Mouse (Mus musculus): ENCODE data around the gene Gabarapl2.
A peak's percentile ranks its signal among the peaks of the same experiment; 100 is the strongest.

Gene Gabarapl2

DNA sequence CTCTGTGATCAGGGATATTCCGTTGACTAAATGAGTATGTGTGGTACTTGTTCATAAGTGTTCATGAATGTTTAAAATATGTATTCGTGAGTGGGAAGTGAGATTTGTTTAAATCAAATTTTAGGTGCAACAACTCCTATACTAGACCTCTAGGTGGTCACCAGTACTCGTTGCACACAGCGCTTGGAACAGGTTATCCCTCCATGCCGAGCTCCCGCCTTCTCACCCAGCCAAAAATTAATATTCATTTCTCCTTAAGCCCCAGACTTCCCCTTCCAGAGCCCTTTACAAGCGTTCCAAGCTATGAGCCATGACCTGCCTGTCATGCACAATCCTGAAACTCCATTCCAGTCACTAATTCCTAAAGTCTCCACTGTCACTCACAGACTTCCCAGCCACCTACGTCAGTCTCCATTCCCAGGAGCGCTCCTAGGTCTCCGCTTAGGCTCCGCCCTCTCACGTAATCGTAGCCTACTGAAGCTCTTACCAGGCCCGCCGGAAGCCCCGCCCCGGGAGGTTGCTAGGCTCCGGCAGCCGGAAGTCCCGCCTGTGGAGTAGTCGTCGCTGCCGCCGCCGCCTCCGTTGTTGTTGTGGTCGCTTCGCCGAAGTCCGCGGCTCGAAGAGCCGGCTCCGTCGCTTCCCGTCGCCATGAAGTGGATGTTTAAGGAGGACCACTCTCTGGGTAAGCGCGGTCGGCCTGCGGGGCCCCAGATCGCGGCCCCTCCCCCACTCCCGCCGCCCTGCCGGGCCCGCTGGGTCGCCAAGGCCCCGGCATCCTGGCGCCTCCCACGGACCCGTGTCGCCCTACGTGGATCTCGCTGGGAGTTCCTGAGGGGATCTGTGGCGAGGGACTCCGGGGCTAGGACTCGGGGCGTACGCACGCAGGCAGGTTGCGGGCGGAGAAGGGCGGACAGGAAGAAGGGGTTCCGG, at the start of gene Gabarapl2:
Gabarapl2 (plus strand) TSS at position 533 of the 930 bp plus-strand sequence.
- DNase-seq, result peak; percentile 98

DNA sequence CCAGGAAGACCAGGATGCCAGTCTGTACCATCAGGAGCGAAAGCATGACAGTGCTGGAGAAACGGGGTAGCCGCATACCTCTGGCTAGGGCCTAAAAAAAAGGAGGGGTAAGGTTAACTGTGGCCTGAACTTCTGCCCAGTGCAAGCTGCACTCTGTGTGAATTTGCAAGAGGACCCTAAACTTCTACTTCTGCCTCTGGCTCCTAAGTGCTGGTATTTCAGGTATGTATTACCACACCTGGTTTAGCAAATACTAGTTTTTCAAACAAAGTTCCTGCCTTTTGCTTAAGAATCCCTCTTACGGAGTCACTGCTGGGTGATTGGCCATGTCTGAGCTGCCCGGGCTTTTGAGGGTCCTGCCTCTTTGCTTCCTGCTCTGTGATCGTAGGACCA, 49.6 kb upstream of the Gabarapl2 start:
- DNase-seq, result no peak

DNA sequence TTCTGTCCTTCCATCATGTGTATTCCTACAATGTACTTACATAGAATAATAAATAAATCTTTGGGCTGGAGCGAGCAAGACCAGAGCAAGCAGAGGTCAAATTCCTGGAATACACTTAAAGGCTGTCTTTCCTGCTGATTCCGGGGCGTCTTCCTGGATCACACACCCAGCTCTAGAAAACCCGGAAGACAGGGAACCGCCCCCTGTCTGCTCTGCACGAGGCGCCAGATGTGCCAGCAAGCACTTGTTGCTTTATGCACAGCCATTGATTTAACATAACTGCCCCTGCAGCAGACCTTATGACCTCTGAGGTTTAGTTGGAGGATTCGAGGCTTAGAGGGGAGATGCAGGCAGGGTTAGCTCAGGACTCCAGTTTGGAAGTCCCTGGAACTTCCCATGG, 48.5 kb upstream of the Gabarapl2 start:
- no peak for DNase-seq

DNA sequence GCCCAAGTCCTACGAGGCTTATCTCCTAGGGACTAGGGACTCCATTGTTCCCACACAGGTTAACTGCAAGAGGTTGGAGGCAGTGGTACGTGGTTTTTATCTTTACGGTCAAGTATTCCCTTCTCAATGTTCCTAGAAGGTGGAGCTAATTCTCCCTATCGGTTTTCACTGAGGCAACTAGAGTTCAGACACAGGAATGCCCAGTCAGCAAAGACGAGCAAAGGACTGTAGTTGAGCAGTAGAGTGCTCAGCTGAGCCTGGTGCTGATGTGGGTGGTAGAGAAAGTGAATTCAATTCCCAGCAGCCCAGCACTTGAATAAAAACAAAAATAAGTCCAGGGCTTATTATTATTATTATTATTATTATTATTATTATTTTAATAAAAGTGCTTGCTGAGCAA, 47.9 kb upstream of the Gabarapl2 start:
- no peak for DNase-seq

DNA sequence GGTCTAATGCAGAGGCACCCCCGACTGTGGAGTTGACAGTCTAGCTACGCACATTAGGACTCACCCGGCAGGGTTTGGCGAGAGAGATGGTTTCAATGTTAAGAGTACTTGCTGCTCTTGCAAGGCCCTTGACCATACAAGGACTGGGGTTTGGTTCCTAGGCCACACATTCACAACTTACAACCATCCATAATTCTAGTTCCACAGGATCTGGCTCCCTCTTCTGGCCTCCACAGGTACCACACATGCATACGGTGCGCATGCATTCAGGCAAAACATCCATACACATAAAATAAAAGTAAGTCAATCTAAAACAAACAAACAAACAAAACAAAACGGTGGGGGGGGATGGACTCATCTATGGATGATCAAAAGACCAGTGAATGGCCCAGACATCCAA, 45.5 kb upstream of the Gabarapl2 start:
- no peak for DNase-seq

DNA sequence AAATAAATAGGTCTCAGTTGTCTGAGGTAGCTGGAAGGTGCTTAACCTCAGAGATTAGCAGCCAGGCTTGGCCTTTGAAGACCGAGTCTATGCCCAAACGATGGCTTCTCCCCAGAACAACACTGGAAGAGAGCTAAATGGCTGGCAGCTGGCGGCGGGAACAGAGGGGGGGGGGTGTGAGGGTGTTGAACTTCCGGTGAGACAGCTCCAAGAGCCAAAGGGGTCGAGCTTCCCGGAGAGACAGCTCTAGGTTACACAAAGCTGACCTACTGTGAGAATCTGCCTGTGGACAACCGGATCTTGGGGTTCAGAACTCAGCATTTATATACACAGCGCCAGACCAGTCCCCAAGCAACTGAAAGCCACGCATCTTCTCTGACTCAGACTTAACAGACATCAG, 41.9 kb upstream of the Gabarapl2 start:
- no peak for DNase-seq

DNA sequence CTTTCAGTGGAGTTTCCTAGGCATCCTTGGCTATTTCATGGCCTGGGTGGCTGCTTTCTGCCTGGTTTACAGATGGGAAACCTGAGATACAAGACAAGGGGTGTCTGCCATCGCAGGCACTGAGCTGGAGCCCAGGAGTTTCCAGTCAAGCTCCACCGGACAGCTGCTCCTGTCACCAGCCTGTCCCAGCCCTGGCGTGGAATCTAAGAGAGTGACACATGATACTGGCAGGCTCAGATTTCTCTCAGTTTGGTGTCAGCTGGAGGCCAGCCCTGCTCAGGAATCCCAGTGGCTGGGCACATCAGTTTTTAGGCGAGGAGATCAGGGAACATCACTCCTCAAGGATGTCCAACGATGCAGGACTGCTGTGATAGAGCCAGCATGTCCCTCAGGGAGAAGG, 38.4 kb upstream of the Gabarapl2 start:
- no peak for DNase-seq

DNA sequence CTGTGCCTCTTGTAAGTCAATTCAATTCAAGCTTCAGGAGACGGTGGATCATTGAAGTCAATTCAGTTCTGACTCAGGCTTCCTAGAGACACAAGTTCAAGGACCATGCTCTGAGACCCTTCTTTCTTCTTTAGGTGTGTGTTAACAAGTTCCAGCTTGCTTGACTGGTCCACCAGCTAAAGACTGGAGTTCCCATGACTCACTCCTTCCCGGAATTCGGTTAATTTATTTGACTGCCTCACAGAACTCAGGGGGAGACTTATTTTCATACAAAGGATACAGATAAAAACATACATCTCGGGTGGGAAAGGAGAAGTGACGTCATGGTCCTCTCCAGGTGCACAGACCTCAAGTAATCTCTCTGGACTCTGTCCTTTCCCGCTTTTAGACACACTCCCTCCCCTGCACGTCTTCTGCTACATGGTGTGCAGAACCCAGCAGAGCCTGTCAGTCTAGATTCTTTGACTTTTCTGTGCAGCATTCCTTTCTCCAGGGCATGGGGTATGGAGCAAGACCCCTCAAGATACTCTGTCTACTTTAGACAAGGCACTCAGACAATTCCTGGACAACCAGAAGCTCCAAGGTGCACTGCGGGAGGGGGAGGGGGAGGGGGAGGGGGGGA, 34.9 kb upstream of the Gabarapl2 start:
- no peak for DNase-seq

DNA sequence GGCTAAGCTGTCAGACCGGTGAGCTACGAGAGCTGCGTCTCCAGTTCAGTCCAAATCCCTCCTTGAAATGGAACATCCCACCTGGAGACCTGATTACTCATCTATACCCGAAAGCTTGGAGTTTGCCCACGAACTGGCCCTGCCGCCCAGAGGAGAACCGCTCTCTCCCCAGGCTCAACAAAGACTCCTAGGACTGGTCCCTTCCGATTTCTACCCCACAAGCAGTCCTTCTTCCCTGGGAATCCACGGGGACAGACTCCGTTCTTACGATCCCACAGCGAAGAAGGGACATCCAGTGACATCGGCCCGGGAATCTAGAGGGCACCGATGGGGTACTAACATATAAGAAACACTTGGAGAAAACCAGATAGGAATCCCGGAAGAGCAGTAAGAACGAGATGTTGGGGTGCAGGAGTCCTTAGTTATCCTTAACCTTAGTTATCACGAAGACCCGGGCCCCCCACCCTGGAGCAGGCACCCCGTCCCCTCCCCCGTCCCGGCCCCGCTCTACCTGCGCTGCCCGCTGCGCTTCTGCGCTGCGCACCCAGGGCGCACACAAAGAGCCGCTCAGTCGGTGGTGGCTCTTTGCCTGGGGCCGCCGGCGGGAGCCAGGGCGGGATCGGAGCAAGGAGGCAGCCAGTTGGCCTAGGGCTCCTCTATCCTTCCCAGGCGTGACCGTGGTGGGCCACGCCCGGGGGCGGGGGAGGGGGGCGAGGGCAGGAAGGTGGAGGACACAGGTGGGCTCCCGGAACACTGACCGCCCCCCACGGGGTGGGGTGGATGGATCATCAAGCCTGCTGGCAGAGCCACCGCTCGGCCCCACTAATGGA, 30.7 kb upstream of the Gabarapl2 start, which contains the start of gene Chst5:
Chst5 (minus strand) TSS at position 827 of the 830 bp plus-strand sequence.
- no peak for DNase-seq

DNA sequence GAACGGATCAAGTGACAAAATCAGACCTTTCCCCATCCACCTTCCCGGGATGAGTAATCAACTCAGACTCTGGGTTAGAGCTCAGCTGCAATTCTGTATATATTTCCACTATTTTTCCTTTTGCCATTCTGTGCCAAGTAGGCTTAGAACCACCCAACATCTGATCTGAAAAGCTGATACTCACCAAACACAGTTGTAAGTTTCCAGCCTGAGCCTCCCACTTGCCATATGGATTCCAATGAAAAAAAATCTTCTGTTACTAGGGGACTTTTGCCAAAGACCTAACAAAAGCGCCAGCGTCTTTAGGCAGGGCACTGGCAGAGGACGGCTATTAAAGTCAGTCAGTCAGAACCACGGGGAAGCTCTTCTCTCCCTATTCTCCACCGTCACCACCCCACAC, 28.9 kb upstream of the Gabarapl2 start:
- DNase-seq, result no peak

DNA sequence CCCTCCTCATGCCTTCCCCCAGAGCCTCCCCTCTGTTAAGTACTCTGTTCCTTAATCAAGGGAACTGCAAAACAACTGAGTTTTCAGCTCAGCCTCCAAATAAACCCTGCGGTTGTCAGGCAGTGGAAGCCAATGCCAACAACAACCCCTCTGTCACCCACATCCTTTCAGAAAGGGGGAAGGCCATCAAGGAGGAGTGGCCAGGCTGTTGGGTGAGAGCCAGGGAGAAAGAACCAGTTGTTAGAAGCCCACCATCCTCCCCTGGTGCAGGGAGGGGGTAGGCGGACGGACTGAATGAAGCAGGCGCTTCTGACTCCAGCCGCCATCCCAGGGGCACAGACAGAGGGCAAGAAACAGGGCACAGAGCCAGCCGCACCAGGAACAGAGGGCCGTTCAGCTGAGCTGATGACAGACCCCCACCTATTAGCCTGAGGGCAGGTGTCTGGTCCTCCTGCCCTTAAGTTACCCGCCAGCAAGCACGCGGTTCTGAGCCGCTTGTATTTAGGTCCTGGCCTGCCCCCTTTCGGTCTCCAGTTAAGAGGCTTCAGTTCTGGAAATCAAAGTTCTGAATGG, 27.6 kb upstream of the Gabarapl2 start:
- DNase-seq, result no peak

DNA sequence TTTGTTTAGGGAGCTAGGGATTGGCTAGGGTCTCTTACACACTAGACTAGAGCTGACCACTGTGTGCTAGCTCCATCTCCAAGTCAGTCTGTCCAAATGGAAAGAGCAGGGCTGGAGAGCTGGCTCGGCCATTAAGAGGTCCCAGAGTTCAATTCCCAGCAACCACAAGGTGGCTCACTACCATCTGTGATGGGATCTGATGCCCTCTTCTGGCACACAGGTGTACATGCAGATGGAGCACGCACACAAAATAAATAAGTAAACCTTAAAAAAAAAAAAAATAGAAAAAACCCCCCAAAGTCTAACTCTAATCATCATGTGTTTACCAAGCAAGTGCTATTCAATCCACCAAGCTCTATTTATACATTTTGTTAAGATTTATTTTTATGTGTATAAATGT, 20.8 kb upstream of the Gabarapl2 start:
- peak; percentile 31 for DNase-seq

DNA sequence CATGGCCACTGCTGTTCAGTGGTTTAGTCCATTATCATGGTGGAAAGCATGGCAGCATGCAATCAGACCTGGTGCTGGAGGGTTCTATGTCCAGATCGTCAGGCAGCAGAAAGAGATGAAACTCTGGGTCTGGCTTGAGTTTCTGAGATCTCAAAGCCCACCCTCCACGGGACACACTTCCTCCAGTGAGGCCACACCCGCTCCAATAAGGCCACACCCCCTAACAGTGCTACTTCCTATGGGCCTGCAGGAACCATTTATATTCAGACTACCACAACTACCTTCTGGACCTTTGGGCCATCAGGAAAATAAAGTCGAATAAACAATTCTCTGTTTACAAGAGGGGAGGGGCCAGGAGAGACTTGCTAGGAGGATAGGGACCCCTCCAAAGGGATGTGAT, 19.5 kb upstream of the Gabarapl2 start:
- DNase-seq, result no peak

DNA sequence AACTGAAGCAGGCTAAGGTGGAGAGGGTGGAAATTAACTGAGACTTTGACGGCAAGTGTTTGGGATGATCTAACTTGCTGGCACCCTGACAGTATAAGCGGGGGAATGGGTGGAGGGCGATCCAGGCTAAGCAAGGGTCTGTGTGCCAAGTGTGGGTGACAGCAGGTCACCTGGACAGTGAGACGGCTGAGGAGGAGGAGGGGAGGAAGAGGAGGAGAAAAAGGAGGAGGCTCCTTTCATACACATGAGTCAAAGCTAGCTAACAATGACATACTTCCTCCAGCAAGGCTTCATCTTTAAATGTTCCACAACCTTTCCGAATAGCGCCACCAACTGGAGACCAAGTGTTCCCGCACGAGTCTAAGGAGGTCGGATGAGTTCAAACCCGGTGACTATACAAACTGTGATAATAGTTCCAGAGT, 17.1 kb upstream of the Gabarapl2 start:
- peak; percentile 62 for DNase-seq

DNA sequence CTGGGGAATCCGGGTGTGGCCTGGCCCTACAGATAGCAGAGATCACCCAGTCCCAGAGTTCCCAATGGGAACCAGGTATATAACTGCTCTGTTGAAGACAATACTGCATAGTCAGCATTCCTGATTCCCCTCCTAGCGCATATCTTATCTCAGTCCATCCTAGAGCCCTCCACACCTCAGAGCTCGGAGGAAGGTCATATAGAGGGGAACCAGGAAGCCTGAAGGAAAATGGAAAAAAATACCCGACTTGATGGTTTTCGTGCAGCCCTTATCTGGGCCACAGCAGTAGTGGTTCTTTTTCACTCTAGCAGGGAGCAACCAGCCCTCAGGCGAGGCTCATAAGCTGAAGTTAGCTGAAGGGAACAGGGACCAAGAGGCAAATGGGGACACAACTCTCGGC, 15.5 kb upstream of the Gabarapl2 start:
- DNase-seq, result peak; percentile 21

DNA sequence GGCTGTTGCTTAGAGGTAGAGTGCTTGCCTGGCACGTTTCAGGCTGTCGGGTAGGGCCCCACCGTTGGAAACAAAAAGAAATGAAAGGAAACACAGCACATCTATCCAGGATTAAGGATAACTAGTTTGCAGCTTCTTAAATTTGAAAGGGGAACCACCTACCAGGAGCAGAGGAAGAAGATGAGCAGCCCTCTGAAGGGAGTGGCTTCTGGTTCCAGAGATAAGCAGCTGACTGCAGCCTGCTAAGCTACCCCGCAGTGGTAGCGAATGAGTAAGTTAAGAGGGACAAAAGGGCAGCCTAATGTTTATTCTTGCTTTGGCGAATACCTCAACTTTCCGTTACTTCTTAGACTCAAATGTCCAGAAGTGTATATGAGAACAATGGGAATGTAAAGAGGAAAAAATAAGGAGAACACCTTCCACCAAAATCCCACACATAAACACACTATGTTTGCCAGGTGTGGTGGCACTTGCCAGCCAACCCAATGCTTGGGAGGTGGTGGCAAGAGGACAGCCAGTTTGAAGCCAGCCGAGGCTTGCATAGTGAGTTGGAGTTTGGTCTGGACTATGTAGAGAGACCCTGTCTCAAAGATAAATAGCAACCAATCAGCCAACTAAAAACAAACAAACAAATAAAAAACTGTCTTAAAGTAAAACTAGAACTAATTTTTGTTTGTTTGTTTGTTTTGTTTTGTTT, 10.7 kb upstream of the Gabarapl2 start:
- DNase-seq, result peak; percentile 83

DNA sequence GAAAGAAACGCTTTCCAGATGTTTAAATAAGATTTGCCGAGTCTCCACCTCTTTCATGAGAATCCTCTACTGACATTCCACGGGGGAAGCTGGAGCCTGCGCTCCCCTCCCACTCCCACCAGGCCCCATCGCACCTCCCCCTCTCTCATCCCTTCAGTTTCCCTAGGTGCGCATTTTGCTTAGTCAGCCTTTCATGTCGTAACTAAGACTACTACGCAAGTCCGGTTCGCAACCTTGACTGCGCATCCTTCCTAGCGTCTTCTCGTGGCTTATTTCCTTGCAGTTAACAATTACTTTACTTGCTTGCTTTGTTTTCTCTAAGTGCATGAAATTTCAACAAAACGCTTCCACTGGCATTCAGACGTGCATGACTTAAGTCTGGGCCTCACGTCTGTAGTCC, 8.8 kb upstream of the Gabarapl2 start:
- DNase-seq, result no peak

DNA sequence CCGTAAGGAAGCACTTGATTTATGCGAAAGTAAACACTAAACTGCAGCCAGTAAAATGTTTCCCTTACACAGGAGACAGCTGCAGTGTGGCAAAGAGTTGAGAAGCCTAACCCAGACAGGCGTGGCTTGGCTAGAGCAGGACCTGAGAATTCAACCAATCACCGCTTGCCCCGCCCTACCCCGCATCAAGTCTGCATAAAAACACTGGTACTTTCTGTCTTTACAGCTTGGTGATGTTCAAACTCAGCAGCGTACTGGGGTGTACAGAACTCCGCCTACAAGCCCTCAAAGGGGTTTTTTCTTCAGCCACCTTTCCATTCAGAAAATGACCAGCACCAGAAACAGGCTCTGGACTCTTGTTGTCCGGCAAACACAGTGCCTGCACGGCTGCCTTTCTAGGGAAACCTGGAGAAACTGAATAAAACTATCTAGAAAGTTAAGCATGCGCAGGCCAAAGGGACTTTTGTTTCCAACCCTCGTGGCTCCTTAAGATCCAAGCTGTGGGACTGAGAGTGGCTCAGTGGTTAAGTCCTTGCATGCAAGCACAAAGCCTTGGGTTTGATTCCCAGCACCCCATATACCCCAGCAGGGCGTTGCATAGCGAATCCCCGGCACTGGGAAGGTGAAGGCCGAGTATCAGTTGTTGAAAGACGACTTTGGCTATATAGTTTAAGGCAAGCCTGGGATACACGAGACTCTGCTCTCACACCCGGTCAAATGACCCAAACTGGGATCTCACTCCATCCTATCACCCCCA, 7.7 kb upstream of the Gabarapl2 start:
- peak; percentile 87 for DNase-seq

DNA sequence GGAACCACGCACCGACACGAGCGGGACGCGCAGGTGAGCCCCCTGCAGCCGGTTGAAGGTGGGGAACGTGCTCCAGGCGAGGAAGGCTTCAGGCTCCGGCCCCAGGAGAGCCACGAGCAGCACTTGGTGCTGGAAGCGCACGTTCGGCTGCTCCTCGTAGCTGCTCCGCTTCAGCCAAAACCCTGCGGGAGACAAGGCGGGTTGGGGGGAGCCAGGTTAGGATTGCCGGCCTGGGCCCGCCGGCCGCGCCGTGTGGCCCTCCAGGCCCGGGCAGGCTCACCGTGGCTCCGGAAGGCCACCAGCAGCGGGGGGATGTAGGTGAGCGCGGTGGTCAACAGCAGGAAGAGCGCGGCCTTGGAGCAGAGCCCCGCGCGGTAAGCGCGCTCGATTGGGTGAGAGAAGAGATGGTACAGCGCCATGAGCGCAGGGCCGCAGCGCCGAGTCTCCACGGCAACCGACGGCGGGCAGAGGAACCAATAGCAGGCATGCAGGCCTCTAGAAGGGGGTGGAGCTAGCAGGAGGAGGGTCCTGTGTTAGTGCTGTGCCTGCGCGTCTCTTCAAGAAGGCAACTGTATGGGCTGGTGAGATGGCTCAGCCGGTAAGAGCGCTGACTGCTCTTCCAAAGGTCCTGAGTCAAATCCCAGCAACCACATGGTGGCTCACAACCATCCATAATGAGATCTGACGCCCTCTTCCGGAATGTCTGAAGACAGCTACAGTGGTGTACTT, 7.0 kb upstream of the Gabarapl2 start, which contains the start of gene Tmem231:
Tmem231 (minus strand) TSS at position 534 of the 729 bp plus-strand sequence.
- peak; percentile 95 for DNase-seq

DNA sequence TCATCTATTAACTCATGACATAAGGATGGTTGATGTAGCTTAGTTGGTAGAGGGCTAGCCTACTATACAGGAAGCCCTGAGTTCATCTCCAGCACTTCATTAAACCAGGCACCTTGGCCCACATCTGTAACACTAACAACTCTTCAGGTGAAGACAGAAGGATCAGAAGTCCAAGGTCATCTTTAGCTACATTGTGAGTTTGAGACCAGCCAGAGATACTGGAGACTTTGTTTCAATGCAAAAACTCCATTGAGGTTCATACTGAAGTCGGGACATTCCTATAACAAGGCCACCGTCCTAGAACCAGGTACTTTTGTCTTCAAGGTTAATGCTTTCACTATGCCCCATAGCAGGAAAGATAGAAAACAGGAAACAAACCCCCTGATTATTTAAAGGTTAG, 6.3 kb upstream of the Gabarapl2 start:
- DNase-seq, result no peak

DNA sequence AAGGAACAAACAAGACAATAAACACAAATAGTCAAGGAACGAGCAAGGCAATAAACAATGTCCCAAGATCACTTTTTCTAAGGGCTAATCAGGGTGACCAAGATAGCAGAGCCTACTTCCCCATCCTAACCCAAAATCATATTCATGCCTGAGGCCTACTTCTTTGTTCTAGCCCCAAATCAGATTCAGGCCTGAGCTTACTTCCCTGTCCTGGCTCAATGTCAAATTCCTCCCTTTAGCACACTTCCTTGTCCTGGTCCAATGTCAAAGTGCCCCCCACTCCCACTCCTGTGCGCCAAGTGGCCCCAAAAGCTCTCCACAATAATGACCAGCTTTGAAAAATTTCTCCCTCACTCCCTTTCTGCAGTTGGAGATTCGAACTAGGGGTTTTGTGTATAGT, 3.3 kb upstream of the Gabarapl2 start:
- DNase-seq, result no peak
